Mouse (Mus musculus) embryo, embryonic 11 days (tissue): ENCODE measurements at regions not wholly inside any gene's neighbourhood (a gene's known extent, or its start where the extent isn't known, plus 50 kb on each side); places are given as distances from the start of the nearest gene placed in this dataset.
A peak's percentile ranks its signal among the peaks of the same experiment; 100 is the strongest.

ENCODE experiments used
- DNase-seq: peaks from one replicate; pipeline ENCODE4 v3.0.0-alpha.2; 2015

DNA sequence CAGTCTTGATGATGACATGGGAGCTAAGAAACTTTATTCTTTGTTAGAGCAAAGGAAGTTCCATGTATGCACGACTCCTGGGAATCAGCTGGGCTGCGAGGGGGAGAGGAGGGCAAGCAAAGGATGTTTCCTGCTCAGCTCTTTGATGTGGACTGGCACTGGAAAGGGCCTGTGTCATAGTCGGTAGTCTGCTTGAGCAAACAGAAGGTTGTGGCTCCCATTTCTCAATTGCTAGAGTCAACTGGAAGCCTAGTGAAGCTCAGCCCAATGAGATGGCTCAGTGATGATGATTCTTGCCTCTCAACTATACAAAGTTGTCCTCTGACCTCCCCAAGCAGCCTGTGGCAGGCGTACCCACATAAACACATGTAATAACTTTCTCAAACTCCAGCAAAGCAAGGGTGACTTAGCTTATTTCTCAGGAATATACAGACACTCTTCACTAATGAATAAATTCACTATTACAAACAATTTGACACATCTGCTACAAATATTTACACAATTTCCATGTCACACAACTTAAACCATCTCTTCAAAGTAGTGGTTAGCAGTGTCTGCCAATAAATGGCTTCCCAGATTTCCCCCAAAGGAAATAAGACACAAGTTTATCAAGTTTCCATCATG, 115.4 kb upstream of the Smad1 start:
- DNase-seq = no peak

DNA sequence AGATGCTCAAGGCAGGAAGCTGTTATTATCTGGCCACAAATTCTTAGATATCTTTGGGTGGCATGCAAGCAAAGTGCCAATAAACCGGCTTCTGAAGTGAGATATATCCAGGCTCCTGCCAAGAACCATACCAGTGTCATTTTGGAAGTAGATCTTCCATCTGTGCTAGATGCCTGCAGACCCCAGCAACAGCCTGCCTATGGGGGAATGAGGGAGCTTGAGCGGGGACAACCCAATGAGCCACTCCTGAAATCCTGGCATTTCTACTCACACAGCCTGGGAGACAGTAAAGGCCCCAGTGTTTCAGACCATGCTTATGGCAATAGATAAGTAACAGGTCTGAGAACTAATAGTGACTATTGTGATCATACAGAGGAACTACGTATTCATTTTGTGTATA, 109.3 kb upstream of the Smad1 start:
- no peak for DNase-seq

GRCm38 (mm10) chr8:79505381-79505780, 106.1 kb upstream of the Smad1 start:
- DNase-seq = no peak

DNA sequence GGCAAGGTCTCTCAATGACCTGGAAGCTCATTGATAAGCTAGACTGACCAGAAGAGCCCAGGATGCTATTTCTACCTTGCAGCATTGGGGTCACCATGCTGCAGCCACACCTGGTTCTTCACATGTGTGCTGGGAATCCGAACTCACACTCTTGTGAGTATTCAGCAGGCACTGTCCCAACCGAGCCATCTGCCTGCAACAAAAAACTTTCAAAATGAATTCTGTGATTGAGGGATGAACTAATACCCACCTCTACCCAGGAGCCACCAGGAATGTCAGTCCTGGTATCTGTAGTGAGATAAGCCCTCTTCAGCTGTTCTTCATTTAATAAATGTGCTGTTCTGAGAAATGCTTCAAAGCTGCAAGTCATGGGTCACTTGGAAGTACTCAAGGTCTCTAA, 104.6 kb upstream of the Smad1 start:
- no peak for DNase-seq

GRCm38 (mm10) chr8:79502062-79502461, 102.7 kb upstream of the Smad1 start:
- no peak for DNase-seq

- no peak for DNase-seq
These were observed 101.9 kb upstream of the Smad1 start for GRCm38 (mm10) chr8:79501238-79501637.

- DNase-seq = no peak
These were observed 99.9 kb upstream of the Smad1 start for GRCm38 (mm10) chr8:79499258-79499657.

- peak; percentile 42 for DNase-seq
These were observed 99.3 kb upstream of the Smad1 start for GRCm38 (mm10) chr8:79498611-79499010.

- no peak for DNase-seq
These were observed 91.9 kb upstream of the Smad1 start for GRCm38 (mm10) chr8:79491156-79491698.

DNA sequence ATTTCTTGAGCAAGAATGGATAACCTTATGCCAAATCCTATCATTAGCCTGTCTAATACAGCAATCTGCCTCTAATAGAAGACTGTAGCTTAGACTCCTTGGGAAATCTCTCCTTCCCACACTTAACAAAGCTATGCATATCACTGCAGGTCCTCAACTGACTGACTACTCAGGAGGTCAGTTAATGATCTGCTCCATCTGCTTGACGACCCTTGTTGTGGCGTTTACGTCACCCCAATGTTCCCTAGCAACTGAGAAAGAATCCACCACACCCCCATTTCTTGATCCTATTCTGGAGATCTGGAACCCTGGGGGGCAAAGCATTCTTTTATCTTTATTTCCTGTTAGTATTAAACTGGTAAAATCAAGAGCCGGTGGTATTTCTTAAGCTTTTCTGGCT, 91.4 kb upstream of the Smad1 start:
- DNase-seq = peak; percentile 23

DNA sequence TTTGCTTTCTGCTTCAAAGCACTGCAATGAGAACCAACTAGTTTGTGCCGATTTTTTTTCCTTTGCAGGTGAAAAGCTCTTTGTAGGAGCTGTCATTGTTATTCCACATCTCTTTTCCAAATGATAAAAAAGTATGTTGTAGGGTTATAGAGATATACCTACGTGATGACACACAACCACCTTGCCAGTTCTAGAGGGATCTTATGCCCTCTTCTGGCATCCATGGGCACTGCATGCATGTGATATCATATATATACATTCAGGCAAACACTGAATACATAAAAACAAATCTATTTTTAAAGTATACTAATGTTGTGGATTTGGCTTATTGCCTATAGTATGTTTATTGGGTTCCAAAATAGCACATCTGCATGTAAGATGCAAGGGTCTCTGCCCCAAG, 89.5 kb upstream of the Smad1 start:
- DNase-seq = no peak

DNA sequence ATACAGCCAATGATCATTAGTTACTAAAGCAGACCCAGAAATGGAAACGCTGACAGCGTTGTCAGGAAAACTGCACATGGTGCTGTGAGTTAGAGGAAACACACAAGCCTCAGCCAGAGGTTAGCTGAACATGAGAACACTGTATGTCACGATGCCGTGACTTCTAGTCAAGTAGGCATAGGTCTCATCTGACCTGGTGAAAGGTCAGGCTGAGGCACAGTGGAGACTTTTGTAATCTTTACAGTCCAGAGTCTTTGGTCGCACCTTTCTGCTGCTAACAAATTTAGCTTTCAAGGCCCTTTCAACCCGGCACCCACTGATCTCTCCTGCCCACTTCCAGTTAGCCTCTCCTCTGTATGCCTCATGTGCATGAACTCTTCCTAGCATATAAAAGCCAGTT, 88.3 kb upstream of the Smad1 start:
- DNase-seq = no peak

DNA sequence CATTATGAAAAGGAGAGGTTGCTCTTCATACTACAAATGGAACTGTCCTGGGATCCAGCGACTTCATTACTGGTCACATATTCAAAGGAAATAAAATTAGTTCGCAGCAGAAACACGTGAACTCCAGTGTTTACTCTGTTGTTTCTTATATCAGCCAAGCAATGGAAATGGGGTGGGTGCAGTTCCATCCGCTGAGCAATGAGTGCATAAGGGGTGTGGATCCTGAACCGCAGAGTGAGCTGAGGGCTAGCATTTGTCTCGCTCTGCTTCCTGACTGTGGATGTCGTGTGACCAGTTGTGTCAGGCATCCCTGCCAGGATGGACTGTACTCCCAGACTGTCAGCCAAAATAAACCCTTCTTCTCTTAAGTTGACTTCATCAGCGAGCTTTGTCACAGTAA, 80.0 kb upstream of the Smad1 start:
- no peak for DNase-seq

GRCm38 (mm10) chr8:79476012-79476411, 76.7 kb upstream of the Smad1 start:
- no peak for DNase-seq

- DNase-seq = no peak
These were observed 75.4 kb upstream of the Smad1 start for GRCm38 (mm10) chr8:79474679-79475078.

- DNase-seq = no peak
These were observed 52.8 kb upstream of the Smad1 start for GRCm38 (mm10) chr8:79452101-79452500.

- DNase-seq = no peak
These were observed 50.1 kb upstream of the Smad1 start for GRCm38 (mm10) chr8:79449453-79449852.
